Mouse (Mus musculus) myocyte (in vitro differentiated cells): ENCODE results near the gene Cux1.

Source experiments
- E2F4 ChIP-seq: IDR thresholded peaks from one replicate; pipeline ENCODE4 v1.6.1; 2011; ENCODE audit warnings: mild to moderate bottlenecking, control low read depth, moderate library complexity; ENCODE audit not compliant: insufficient read depth
- MAX ChIP-seq: IDR thresholded peaks from one replicate; pipeline ENCODE4 v1.6.1; 2011; ENCODE audit warnings: low read depth, mild to moderate bottlenecking, control low read depth
- MYOD1 ChIP-seq, 3 experiments: IDR thresholded peaks; one replicate each; pipeline ENCODE4 v1.6.1; 2011; ENCODE audit warnings: control low read depth in 2 of 3, low read depth in 2 of 3, mild to moderate bottlenecking in 2 of 3, moderate library complexity in 1 of 3; ENCODE audit not compliant: insufficient read length in 2 of 3, control insufficient read depth in 1 of 3
- POLR2A ChIP-seq: IDR thresholded peaks from one replicate; pipeline ENCODE4 v1.6.1; 2011; ENCODE audit warnings: low read depth, mild to moderate bottlenecking, control low read depth, moderate library complexity; ENCODE audit not compliant: insufficient read length
- POLR2AphosphoS2 ChIP-seq: IDR thresholded peaks from one replicate; pipeline ENCODE4 v1.6.1; 2011; ENCODE audit warnings: low read depth, control low read depth; ENCODE audit not compliant: insufficient read length
- REST ChIP-seq: IDR thresholded peaks from one replicate; pipeline ENCODE4 v1.6.1; 2011; ENCODE audit warnings: mild to moderate bottlenecking, control low read depth, moderate library complexity; ENCODE audit not compliant: insufficient read depth, insufficient read length
- SRF ChIP-seq: IDR thresholded peaks from one replicate; pipeline ENCODE4 v1.6.1; 2011; ENCODE audit warnings: low read depth; ENCODE audit not compliant: control insufficient read depth, insufficient read length
- TCF12 ChIP-seq: IDR thresholded peaks from one replicate; pipeline ENCODE4 v1.6.1; 2011; ENCODE audit warnings: mild to moderate bottlenecking, control low read depth; ENCODE audit not compliant: poor library complexity, insufficient read depth, severe bottlenecking
- TCF3 ChIP-seq: IDR thresholded peaks from one replicate; pipeline ENCODE4 v1.6.1; 2011; ENCODE audit warnings: low read depth, control low read depth; ENCODE audit not compliant: insufficient read length
- USF1 ChIP-seq: IDR thresholded peaks from one replicate; pipeline ENCODE4 v1.6.1; 2011; ENCODE audit warnings: low read depth, mild to moderate bottlenecking, control low read depth, moderate library complexity

GRCm38 (mm10) chr5:136458893-136459499, 108.3 kb downstream of the Cux1 start:
- TF ChIP-seq USF1 (no peak), POLR2AphosphoS2 (no peak), POLR2A (no peak), TCF12 (no peak), MAX (no peak), MYOD1 (IDR thresholded peaks at IDR 0.05; ENCODE audit: control insufficient read depth in 1 of 3, insufficient read length in 2 of 3, low read depth in 2 of 3) (no peak), E2F4 (no peak), SRF (no peak), REST (no peak), TCF3 (no peak)
